Mouse (Mus musculus) lung, postnatal 14 days (tissue): ENCODE data around the gene Habp2.

Experiments used
- DNase-seq: peaks from one replicate; pipeline ENCODE4 v3.0.0; 2021

Gene Habp2

GRCm38 (mm10) chr19:56364563-56364962 is 77.6 kb downstream of the Habp2 start:
- no peak for DNase-seq

- DNase-seq = peak; percentile 48
These were observed 79.2 kb downstream of the Habp2 start for GRCm38 (mm10) chr19:56366168-56366567.

GRCm38 (mm10) chr19:56366625-56367024 is 79.7 kb downstream of the Habp2 start:
- DNase-seq = no peak

- no peak for DNase-seq
These were observed 80.8 kb downstream of the Habp2 start for GRCm38 (mm10) chr19:56367778-56368177.

GRCm38 (mm10) chr19:56368912-56369311 is 82.0 kb downstream of the Habp2 start:
- no peak for DNase-seq
